Mouse (Mus musculus): Measurements from ENCODE around the gene Plk5. TPM values are rescaled to one million over a fixed set of nuclear protein-coding genes. Genes with fewer than 3 reads are reported as not detected.

Gene Plk5
- polyA plus RNA-seq, 1 experiment from 2014 or later: 0.50 TPM

GRCm38 (mm10) chr10:80348244-80348781 lies 7.9 kb upstream of the Plk5 start, which contains the start of gene Adamtsl5:
Adamtsl5 (minus strand) TSS chr10:80348412.
- Histone ChIP-seq H3K36me3 (no peaks in the 10 kb centered on the region), H3K27me3 (peaks cover 98% of the 10 kb centered on the region), H3K4me1 (peaks cover 22% of the 10 kb centered on the region), H3K9ac (peak within 1 kb of the TSS; percentile 6; the same call in 1 of the 2 replicates), H3K9me3 (replicated peaks) (no peaks in the 10 kb centered on the region), H3K27ac (no peak within 1 kb of the TSS), H3K4me2 (replicated peaks) (peak within 1 kb of the TSS; percentile 31), H3K4me3 (peak within 1 kb of the TSS; percentile 7)
- ATAC-seq (ENCODE audit: low FRiP score): 0 out of 2 replicates have a peak, but pooled peaks have one; percentile 15
- under 1% methylated on average over 40 of the region's 42 CpGs for WGBS

- H3K4me3 ChIP-seq: peak overlapping the region; percentile 7; the same call in 1 of the 2 replicates
- 15% methylated on average over 26 of the region's 26 CpGs for WGBS
- 0 out of 2 replicates have a peak overlapping the region, but pooled peaks have one; percentile 13 for H3K4me2 ChIP-seq (replicated peaks)
- H3K36me3 ChIP-seq: no peaks in the 10 kb centered on the region
- peaks cover 98% of the 10 kb centered on the region for H3K27me3 ChIP-seq
- no peak overlapping the region for H3K27ac ChIP-seq
- H3K9me3 ChIP-seq (replicated peaks): no peaks in the 10 kb centered on the region
- H3K4me1 ChIP-seq: peaks cover 18% of the 10 kb centered on the region
- ATAC-seq (ENCODE audit: low FRiP score): no peak
- peak overlapping the region; percentile 6; the same call in 1 of the 2 replicates for H3K9ac ChIP-seq
Observed at GRCm38 (mm10) chr10:80348981-80349380, 7.3 kb upstream of the Plk5 start.

- H3K27me3 ChIP-seq: peaks cover 98% of the 10 kb centered on the region
- no peaks in the 10 kb centered on the region for H3K36me3 ChIP-seq
- H3K9me3 ChIP-seq (replicated peaks): no peaks in the 10 kb centered on the region
- ATAC-seq (ENCODE audit: low FRiP score): peak; percentile 55
- 5% methylated on average over 7 of the region's 7 CpGs for WGBS
- H3K4me2 ChIP-seq (replicated peaks): no peak overlapping the region
- no peak overlapping the region for H3K27ac ChIP-seq
- no peak overlapping the region for H3K9ac ChIP-seq
- H3K4me3 ChIP-seq: no peak overlapping the region
- peaks cover 13% of the 10 kb centered on the region for H3K4me1 ChIP-seq
Observed at GRCm38 (mm10) chr10:80350292-80350691, 6.0 kb upstream of the Plk5 start.

GRCm38 (mm10) chr10:80351896-80352295 lies 4.4 kb upstream of the Plk5 start:
- ATAC-seq (ENCODE audit: low FRiP score): no peak
- 24% methylated on average over 11 of the region's 11 CpGs for WGBS
- Histone ChIP-seq H3K36me3 (no peaks in the 10 kb centered on the region), H3K4me1 (peaks cover 20% of the 10 kb centered on the region), H3K4me2 (replicated peaks) (no peak overlapping the region), H3K4me3 (no peak overlapping the region), H3K27me3 (peaks cover 100% of the 10 kb centered on the region), H3K27ac (no peak overlapping the region), H3K9ac (no peak overlapping the region), H3K9me3 (replicated peaks) (no peaks in the 10 kb centered on the region)

DNA sequence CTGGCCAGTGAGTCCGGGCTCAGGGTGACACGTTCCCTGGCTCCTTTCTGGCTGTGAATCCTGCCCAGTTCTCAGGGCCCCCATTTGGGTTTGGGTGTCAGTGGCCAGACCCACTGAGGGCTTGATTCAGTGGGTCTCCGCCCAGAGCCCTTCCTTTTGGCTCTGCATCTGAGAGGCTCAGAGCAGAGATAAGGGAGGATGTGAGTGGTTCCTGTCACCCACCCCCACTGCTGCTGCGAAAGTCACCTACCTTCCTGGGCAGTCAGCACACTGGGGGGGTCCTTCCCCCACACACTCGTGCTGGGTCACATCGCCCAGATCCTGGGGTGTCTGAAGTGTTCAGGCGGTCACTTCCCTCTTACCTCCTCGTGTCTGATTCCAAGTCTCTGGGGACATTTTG lies 3.5 kb upstream of the Plk5 start:
- Histone ChIP-seq H3K27ac (no peak overlapping the region), H3K9ac (no peak overlapping the region), H3K4me1 (peaks cover 24% of the 10 kb centered on the region), H3K36me3 (no peaks in the 10 kb centered on the region), H3K27me3 (peaks cover 100% of the 10 kb centered on the region), H3K4me3 (no peak overlapping the region), H3K4me2 (replicated peaks) (no peak overlapping the region), H3K9me3 (replicated peaks) (no peaks in the 10 kb centered on the region)
- no peak for ATAC-seq (ENCODE audit: low FRiP score)
- WGBS: 60% methylated on average over 8 of the region's 8 CpGs

- peaks cover 16% of the 10 kb centered on the region for H3K4me1 ChIP-seq
- H3K9ac ChIP-seq: no peak overlapping the region
- 14% methylated on average over 9 of the region's 9 CpGs for WGBS
- no peaks in the 10 kb centered on the region for H3K9me3 ChIP-seq (replicated peaks)
- peaks cover 100% of the 10 kb centered on the region for H3K27me3 ChIP-seq
- no peak overlapping the region for H3K27ac ChIP-seq
- no peak overlapping the region for H3K4me2 ChIP-seq (replicated peaks)
- no peaks in the 10 kb centered on the region for H3K36me3 ChIP-seq
- H3K4me3 ChIP-seq: no peak overlapping the region
- no peak for ATAC-seq (ENCODE audit: low FRiP score)
Observed at GRCm38 (mm10) chr10:80355431-80355830, 828 bp upstream of the Plk5 start.

DNA sequence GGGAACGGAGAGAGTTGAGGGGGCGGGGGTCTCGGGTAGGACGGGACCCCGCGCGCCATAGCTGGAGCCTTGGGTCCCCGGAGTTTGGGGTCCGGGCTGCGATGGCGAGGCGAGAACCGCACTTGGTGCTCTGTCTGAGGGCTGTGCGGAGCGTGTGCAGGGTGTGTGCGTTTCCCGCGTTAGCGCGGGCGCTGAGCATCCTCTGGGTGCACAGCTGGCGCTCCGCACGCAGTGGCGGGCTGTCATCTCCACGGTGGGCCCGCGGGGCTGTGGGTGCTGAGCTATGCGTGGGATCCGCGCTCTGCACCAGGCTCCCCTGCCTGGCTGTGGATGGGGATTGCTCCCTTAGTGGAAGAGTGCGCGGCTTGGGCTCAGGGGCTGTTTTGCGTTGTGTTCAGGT lies 478 bp downstream of the Plk5 start:
- WGBS: 2% methylated on average over 34 of the region's 34 CpGs
- Histone ChIP-seq H3K4me2 (replicated peaks) (peak overlapping the region; percentile 52), H3K9me3 (replicated peaks) (no peaks in the 10 kb centered on the region), H3K27me3 (peaks cover 95% of the 10 kb centered on the region), H3K36me3 (no peaks in the 10 kb centered on the region), H3K4me1 (peaks cover 16% of the 10 kb centered on the region), H3K27ac (no peak overlapping the region), H3K4me3 (peak overlapping the region; percentile 29), H3K9ac (0 out of 2 replicates have a peak overlapping the region, but pooled peaks have one; percentile 28)
- ATAC-seq (ENCODE audit: low FRiP score): no peak

- 36% methylated on average over 7 of the region's 7 CpGs for WGBS
- H3K9me3 ChIP-seq (replicated peaks): no peaks in the 10 kb centered on the region
- H3K4me2 ChIP-seq (replicated peaks): peak overlapping the region; percentile 44; the same call in 1 of the 2 replicates
- H3K27ac ChIP-seq: no peak overlapping the region
- no peak overlapping the region for H3K9ac ChIP-seq
- H3K27me3 ChIP-seq: peaks cover 91% of the 10 kb centered on the region
- H3K36me3 ChIP-seq: no peaks in the 10 kb centered on the region
- no peak for ATAC-seq (ENCODE audit: low FRiP score)
- peak overlapping the region; percentile 25; the same call in 1 of the 2 replicates for H3K4me3 ChIP-seq
- peaks cover 16% of the 10 kb centered on the region for H3K4me1 ChIP-seq
Observed at GRCm38 (mm10) chr10:80357336-80357735, 1.1 kb downstream of the Plk5 start.

DNA sequence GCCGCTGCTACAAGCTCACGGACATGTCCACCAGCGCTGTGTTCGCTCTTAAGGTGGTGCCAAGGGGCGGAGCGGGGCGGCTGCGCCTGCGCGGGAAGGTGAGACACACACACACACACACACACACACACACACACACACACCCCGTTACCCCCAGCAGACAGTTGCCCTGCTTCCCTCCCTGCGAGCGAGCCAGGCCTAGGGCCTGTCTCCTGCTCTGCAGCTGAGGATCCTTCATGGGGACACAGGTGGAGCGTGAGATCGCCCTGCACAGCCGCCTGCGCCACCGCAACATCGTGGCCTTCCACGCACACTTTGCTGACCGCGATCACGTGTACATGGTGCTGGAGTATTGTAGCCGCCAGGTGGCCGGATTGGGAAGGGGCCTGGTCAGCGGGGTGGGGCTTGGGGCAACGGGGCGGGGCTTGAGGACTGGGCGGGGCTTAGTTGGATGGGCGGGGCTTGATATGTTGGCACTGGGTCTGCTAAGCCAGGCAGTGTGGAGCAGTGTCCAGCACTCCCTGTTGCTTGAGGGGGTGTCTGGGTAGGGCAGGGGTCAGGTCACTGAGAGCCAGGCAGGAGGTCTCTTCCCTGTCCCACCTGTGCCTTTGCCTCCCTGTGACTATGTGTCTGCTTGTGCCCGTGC lies 1.9 kb downstream of the Plk5 start:
- ATAC-seq (ENCODE audit: low FRiP score): no peak; the same call in 1 of the 2 replicates
- H3K36me3 ChIP-seq: no peaks in the 10 kb centered on the region
- 0 out of 2 replicates have a peak overlapping the region, but pooled peaks have one; percentile 5 for H3K9ac ChIP-seq
- WGBS: 10% methylated on average over 27 of the region's 31 CpGs
- H3K27ac ChIP-seq: no peak overlapping the region
- H3K27me3 ChIP-seq: peaks cover 91% of the 10 kb centered on the region
- H3K4me2 ChIP-seq (replicated peaks): peak overlapping the region; percentile 44
- H3K4me3 ChIP-seq: peak overlapping the region; percentile 25
- H3K9me3 ChIP-seq (replicated peaks): no peaks in the 10 kb centered on the region
- peaks cover 16% of the 10 kb centered on the region for H3K4me1 ChIP-seq

GRCm38 (mm10) chr10:80363734-80364133 lies 7.5 kb downstream of the Plk5 start:
- 46% methylated on average over 6 of the region's 6 CpGs for WGBS
- H3K27me3 ChIP-seq: peaks cover 65% of the 10 kb centered on the region
- no peaks in the 10 kb centered on the region; the same call in 1 of the 2 replicates for H3K9me3 ChIP-seq (replicated peaks)
- no peak for ATAC-seq (ENCODE audit: low FRiP score)
- no peak overlapping the region for H3K27ac ChIP-seq
- H3K4me2 ChIP-seq (replicated peaks): no peak overlapping the region
- H3K4me1 ChIP-seq: peaks cover 7% of the 10 kb centered on the region
- H3K9ac ChIP-seq: no peak overlapping the region
- H3K36me3 ChIP-seq: no peaks in the 10 kb centered on the region
- H3K4me3 ChIP-seq: no peak overlapping the region

- peaks cover 45% of the 10 kb centered on the region for H3K27me3 ChIP-seq
- H3K9me3 ChIP-seq (replicated peaks): no peaks in the 10 kb centered on the region; the same call in 1 of the 2 replicates
- no peak for ATAC-seq (ENCODE audit: low FRiP score)
- WGBS: 63% methylated on average over 6 of the region's 6 CpGs
- H3K4me3 ChIP-seq: no peak overlapping the region
- no peak overlapping the region for H3K4me2 ChIP-seq (replicated peaks)
- no peaks in the 10 kb centered on the region for H3K36me3 ChIP-seq
- H3K9ac ChIP-seq: no peak overlapping the region
- no peak overlapping the region for H3K27ac ChIP-seq
- H3K4me1 ChIP-seq: peaks cover 7% of the 10 kb centered on the region
Observed at GRCm38 (mm10) chr10:80365736-80366135, 9.5 kb downstream of the Plk5 start.

GRCm38 (mm10) chr10:80367954-80368353 lies 11.7 kb downstream of the Plk5 start:
- peaks cover 15% of the 10 kb centered on the region for H3K4me1 ChIP-seq
- H3K9me3 ChIP-seq (replicated peaks): no peaks in the 10 kb centered on the region; the same call in 1 of the 2 replicates
- ATAC-seq (ENCODE audit: low FRiP score): no peak
- no peak overlapping the region for H3K4me3 ChIP-seq
- H3K27me3 ChIP-seq: peaks cover 32% of the 10 kb centered on the region
- no peak overlapping the region for H3K27ac ChIP-seq
- H3K9ac ChIP-seq: no peak overlapping the region
- no peaks in the 10 kb centered on the region for H3K36me3 ChIP-seq
- no peak overlapping the region for H3K4me2 ChIP-seq (replicated peaks)
- WGBS: 62% methylated on average over 5 of the region's 5 CpGs
